In genomic region chr16:24860445-24860844, GRCm38 (mm10) we compare ENCODE assay signal across 17 mouse cellular contexts.
DNase-seq lines count a peak whose midpoint lies in the region; ATAC-seq and TF ChIP-seq lines count a peak whose summit lies in the region.
"Had no signal": no experiment of that assay in that cellular context is flagged by ENCODE, and none has a peak within 500 bp of the region (broad histone marks: within the 10 kb centered on the region; RNA-seq: fewer than 3 reads in every experiment).

No protein-coding gene starts in this region.

- no peak overlapping the region for H3K4me3 ChIP-seq in kidney, adult 2 months (ENCODE audit: insufficient read depth, low read depth, low read length)
- no peak overlapping the region for H3K4me3 ChIP-seq in forebrain, embryonic 16.5 days (replicated peaks; ENCODE audit: low read length)
- H3K4me3 ChIP-seq in midbrain, embryonic 11.5 days (ENCODE audit: low read depth, low read length), result no peak overlapping the region
- H3K4me3 ChIP-seq: embryonic facial prominence, embryonic 15.5 days; limb, embryonic 10.5 days; midbrain, embryonic 12.5 days; neural tube, embryonic 13.5 days had no signal

- TF ChIP-seq POLR2A in kidney, adult 2 months (IDR thresholded peaks at IDR 0.05; ENCODE audit: low read depth, low read length), result no peak

- H3K27ac ChIP-seq in kidney, adult 2 months (ENCODE audit: insufficient read depth, low read depth, low read length), result no peak overlapping the region
- H3K27ac ChIP-seq in forebrain, embryonic 16.5 days (ENCODE audit: low read length), result no peak overlapping the region
- H3K27ac ChIP-seq in midbrain, embryonic 11.5 days (ENCODE audit: low read depth, low read length), result no peak overlapping the region
- H3K27ac ChIP-seq: embryonic facial prominence, embryonic 15.5 days; limb, embryonic 10.5 days; midbrain, embryonic 12.5 days; neural tube, embryonic 13.5 days had no signal

- 68% methylated on average over 7 of the region's 7 CpGs for WGBS in kidney, adult 2 months
- WGBS in forebrain, embryonic 16.5 days, result 85% methylated on average over 7 of the region's 7 CpGs
- 87% methylated on average over 7 of the region's 7 CpGs for WGBS in midbrain, embryonic 11.5 days

- no peaks in the 10 kb centered on the region for H3K36me3 ChIP-seq in kidney, adult 2 months (ENCODE audit: control insufficient read depth, insufficient read depth, low read length)
- no peaks in the 10 kb centered on the region for H3K36me3 ChIP-seq in forebrain, embryonic 16.5 days (ENCODE audit: control insufficient read depth, insufficient read depth)
- H3K36me3 ChIP-seq in midbrain, embryonic 11.5 days (ENCODE audit: control insufficient read depth, insufficient read depth, low read length), result no peaks in the 10 kb centered on the region
- H3K36me3 ChIP-seq: embryonic facial prominence, embryonic 15.5 days; limb, embryonic 10.5 days; midbrain, embryonic 12.5 days; neural tube, embryonic 13.5 days had no signal

- H3K4me1 ChIP-seq in kidney, adult 2 months (ENCODE audit: control insufficient read depth, insufficient read depth, low read length), result no peaks in the 10 kb centered on the region
- no peaks in the 10 kb centered on the region for H3K4me1 ChIP-seq in forebrain, embryonic 16.5 days (replicated peaks; ENCODE audit: control insufficient read depth, insufficient read depth, low read length)
- no peaks in the 10 kb centered on the region for H3K4me1 ChIP-seq in midbrain, embryonic 11.5 days (ENCODE audit: control insufficient read depth, insufficient read depth, low read length)
- H3K4me1 ChIP-seq: embryonic facial prominence, embryonic 15.5 days; midbrain, embryonic 12.5 days; neural tube, embryonic 13.5 days had no signal

- H3K9me3 ChIP-seq in forebrain, embryonic 16.5 days (ENCODE audit: control insufficient read depth, low read length), result no peaks in the 10 kb centered on the region
- no peaks in the 10 kb centered on the region for H3K9me3 ChIP-seq in midbrain, embryonic 11.5 days (ENCODE audit: control insufficient read depth, low read length)
- H3K9me3 ChIP-seq: embryonic facial prominence, embryonic 15.5 days; limb, embryonic 10.5 days; midbrain, embryonic 12.5 days; neural tube, embryonic 13.5 days had no signal

- ATAC-seq in granulocyte monocyte progenitor cell, adult 5-6 weeks (replicated peaks; ENCODE audit: poor library complexity, severe bottlenecking), result peak; percentile 25
- ATAC-seq in forebrain, embryonic 16.5 days, result no peak
- ATAC-seq in midbrain, embryonic 11.5 days (ENCODE audit: low FRiP score), result no peak
- ATAC-seq: forebrain, postnatal 0 days; Patski had no signal

- no peak overlapping the region for H3K9ac ChIP-seq in forebrain, embryonic 16.5 days (replicated peaks; ENCODE audit: low read depth, low read length)
- H3K9ac ChIP-seq in midbrain, embryonic 11.5 days (ENCODE audit: low read length), result no peak overlapping the region
- H3K9ac ChIP-seq: embryonic facial prominence, embryonic 15.5 days; forebrain, postnatal 0 days; midbrain, embryonic 12.5 days; neural tube, embryonic 13.5 days had no signal

- H3K27me3 ChIP-seq in kidney, adult 2 months (replicated peaks; ENCODE audit: control insufficient read depth, insufficient read depth, low read length), result no peaks in the 10 kb centered on the region
- H3K27me3 ChIP-seq in forebrain, embryonic 16.5 days (replicated peaks; ENCODE audit: control insufficient read depth, insufficient read depth, low read length), result no peaks in the 10 kb centered on the region
- H3K27me3 ChIP-seq in midbrain, embryonic 11.5 days (ENCODE audit: control insufficient read depth, insufficient read depth, low read length), result no peaks in the 10 kb centered on the region
- H3K27me3 ChIP-seq: embryonic facial prominence, embryonic 15.5 days; midbrain, embryonic 12.5 days; neural tube, embryonic 13.5 days; Patski had no signal

- DNase-seq in kidney, adult 2 months, result peak; percentile 30
- DNase-seq in kidney, adult 18-20 months, result no peak
- DNase-seq in T-cell, adult 2 months (ENCODE audit: low spot score), result peak; percentile 25
- peak; percentile 48 for DNase-seq in thymus, postnatal 0 days (ENCODE audit: low spot score)
- DNase-seq in midbrain, embryonic 11.5 days (ENCODE audit: low spot score, missing footprints), result no peak
- DNase-seq in layer of hippocampus, adult 11-12 months (ENCODE audit: low spot score), result no peak
- DNase-seq: adrenal gland, postnatal 10 days; forebrain, postnatal 0 days; layer of hippocampus, adult 9-11 months; lung, adult 2 months had no signal

- H3K4me2 ChIP-seq in forebrain, embryonic 16.5 days (ENCODE audit: low read length), result no peak overlapping the region
- H3K4me2 ChIP-seq in midbrain, embryonic 11.5 days, result no peak overlapping the region
- H3K4me2 ChIP-seq: embryonic facial prominence, embryonic 15.5 days; midbrain, embryonic 12.5 days; neural tube, embryonic 13.5 days had no signal

- TF ChIP-seq CTCF in kidney, adult 2 months (conservative IDR thresholded peaks at IDR 0.05; ENCODE audit: insufficient read depth, insufficient read length, low read depth, low read length), result no peak

Comparison
In these comparisons a context has a peak if more than half of its experiments do, and no peak if none do; other contexts are left out.
1. DNase-seq: peak in kidney, adult 2 months (single experiment), T-cell, adult 2 months (single experiment) and thymus, postnatal 0 days (single experiment); none in kidney, adult 18-20 months (single experiment), midbrain, embryonic 11.5 days (single experiment) and layer of hippocampus, adult 11-12 months (single experiment).